Mouse (Mus musculus) fibroblast of lung, adult 2 months (primary cell): ENCODE results near the gene Otulin.

Experiments
- DNase-seq: peaks from one replicate; pipeline ENCODE4 v3.0.0-alpha.2; 2011; ENCODE audit warnings: low read depth

Gene Otulin

DNA sequence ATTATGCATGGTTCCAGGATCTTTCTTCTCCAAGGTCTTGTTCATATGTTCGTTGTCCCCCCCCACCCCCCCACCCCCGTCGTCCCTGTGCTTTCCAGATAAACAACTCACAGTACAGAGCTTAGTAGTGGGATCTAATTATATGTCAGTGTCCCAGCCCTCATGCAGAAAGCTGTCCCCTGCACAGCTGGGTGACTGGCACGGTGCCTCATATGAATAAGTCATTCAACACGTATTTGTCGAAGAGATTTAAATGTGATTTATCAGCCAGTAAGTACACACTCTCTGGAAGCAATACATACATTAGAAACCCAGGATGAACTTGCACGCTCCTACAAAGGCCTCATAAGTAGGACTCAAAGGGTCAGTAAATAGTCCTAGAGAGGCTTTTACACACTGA is 80.6 kb downstream of the Otulin start:
- DNase-seq: no peak

DNA sequence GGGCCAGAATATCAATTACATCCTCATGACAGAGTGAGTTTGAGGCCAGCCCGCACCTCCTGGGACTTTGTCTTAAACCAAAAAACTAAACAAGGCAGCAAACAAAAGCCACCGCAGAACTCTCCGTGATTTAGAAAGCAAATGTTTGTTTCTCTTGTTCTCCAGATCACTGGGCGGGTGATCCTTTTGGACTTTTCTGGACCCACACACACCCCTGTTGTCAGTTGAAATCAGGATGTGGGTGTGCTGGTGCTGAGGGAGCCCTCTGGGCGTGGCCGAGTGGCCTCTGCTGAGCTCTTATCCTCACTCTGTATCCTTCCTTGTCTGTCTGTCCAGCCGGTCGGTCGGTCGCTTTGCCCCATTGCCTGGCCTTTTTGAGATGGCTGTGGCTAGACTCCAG is 81.4 kb downstream of the Otulin start:
- DNase-seq: no peak

DNA sequence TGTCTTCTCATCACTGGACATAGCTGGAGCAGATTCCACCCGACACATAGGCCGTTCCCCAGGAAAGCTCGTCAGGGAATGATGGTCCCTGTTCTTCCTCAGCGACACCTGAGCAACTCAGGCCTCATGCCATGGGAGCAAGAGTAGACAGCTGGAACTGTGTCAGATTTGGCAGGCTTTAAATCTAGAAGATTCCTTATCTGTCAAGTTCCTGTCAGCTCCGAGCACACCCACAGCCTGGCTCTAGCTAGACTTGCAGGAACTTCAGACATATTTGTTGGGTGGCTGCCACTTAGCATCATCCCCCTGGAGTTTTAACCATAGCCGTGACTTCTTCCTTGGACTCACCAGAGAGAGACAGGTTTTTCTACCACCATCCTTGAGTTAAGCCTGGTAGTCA is 82.4 kb downstream of the Otulin start:
- DNase-seq: no peak

GRCm38 (mm10) chr15:27545203-27545602 is 85.3 kb downstream of the Otulin start:
- DNase-seq: no peak

DNA sequence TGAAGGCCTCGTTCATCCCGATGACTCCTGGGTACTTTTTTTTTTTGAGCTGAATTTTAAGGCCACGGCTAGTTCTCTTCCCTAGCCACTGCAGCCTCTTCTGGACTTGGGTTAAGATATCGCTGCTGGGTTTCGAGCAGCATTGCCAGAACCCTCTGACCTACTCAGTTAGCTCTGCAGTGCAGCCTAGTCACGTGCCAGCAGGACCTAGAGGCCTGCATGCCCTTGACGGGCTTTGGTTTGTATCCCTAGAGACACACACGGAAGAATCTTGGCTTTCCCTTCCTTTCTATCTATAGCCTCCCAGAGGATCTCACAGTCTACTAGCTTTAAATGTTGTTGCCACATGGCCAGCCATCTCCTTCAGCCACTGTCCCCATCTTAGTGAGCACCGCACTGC is 90.7 kb downstream of the Otulin start:
- no peak for DNase-seq

DNA sequence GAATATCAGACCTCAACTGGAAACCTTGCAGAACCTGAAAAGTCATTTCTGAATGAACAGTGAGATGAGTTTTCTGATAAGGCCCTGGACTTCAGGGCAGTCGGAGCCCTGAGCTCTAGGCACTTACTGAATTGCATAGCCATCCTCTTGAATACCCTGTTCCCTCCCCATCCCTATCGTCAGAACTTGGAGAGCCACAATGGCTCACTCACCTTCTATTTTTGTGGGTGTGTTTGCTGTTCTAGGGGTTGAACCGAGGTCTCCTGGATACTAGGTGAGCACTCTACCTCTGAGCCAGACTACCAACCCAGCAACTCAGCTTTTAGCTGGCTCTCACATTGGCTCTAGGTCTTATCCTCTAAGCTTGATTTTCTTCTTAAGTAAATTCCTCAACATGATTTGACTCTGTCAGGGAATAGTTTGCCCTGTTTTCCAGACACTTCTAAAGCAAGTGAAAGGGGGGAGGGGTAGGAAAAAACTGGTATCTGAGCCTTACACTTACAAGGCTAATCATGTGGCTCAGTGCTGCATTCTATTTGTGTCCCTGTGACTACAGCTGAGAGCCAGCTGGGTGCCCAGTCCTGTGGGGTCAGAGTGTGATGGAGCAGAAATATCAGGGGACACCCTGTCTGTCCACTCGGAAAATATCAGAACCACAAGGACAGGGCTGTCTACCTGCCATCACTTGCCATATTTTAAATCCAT is 92.8 kb downstream of the Otulin start:
- no peak for DNase-seq

- no peak for DNase-seq
Observed at GRCm38 (mm10) chr15:27536771-27537170, 93.7 kb downstream of the Otulin start.

DNA sequence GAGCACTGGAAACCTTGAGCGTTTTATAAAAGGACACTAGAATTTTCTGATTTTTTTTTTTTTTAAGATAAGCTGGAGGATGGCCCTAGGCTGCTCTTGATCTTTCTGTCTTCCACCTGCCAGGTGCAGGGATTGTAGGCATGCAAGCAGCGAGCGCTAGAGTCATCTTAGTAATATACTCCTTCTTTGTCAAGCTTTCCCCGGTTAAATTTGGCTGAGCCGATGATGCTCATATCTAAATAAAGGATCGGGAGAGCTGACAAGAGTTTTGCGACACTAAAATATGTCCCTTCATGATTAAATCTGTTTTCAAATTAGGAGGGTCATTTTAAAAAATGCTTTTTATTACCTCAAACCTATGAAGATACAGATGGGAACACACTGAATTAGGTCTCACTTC is 94.3 kb downstream of the Otulin start:
- DNase-seq: no peak

DNA sequence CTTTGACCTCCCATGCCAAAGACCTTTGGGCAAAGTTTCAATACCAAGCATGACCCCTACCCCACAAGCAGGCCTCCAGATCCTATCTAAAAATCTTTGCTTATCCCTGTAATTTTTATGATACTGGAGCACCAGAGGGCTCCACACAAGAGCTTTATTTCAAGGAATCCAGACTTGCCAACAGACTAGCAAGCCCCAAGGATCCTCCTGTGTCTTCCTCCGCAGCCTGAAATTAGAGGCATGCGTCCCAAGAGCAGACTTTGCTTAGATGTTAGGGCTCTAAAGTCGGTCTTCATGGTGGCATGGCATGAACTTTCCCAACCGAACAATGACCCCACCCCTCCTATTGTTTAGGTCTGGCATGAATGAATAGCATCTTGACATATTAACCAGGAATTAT is 94.8 kb downstream of the Otulin start:
- DNase-seq: no peak

- DNase-seq: no peak
Observed at GRCm38 (mm10) chr15:27533036-27533435, 97.5 kb downstream of the Otulin start.

GRCm38 (mm10) chr15:27530023-27530422 is 100.5 kb downstream of the Otulin start:
- DNase-seq: no peak

GRCm38 (mm10) chr15:27528896-27529295 is 101.6 kb downstream of the Otulin start:
- no peak for DNase-seq

DNA sequence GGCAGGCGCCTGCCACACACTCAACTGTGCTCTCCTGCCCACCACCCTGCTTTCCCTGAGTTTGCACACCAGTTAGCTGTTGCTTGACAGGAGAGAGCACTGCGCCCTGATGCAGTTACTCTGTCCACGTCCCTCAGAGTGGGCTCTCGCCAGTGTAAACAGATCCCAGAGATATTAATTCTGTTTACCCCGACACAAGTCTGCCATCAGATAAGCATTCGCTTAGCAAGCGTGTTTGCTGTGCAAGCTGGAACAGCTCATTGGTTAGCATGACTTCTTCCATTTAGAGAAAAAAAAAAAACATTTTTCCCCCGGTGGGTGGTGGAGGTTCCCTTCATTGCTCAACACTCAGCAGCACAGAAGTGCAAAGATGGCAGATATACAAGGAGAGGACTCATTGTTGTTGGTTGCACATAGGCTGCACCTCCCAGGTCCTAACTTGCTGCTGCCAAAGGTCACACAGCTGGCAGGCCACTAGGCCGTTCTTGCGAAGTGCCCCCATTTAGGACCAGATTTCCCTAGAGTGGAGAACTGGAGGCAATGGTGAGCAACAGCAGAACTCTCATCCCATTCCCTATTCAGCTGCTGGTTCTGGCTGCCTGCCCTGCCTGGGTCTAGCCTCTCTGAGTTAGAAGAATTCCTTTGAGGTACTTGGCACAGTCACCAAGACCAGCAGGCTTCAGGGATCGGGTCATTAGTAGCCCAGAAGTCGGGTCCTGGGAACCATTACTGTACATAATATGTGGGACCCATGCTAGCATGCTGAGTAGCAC is 105.1 kb downstream of the Otulin start:
- DNase-seq: no peak

GRCm38 (mm10) chr15:27519857-27520256 is 110.6 kb downstream of the Otulin start:
- DNase-seq: no peak

- no peak for DNase-seq
Observed at GRCm38 (mm10) chr15:27518026-27518425, 112.5 kb downstream of the Otulin start.

GRCm38 (mm10) chr15:27516927-27517326 is 113.6 kb downstream of the Otulin start:
- no peak for DNase-seq

GRCm38 (mm10) chr15:27508982-27509381 is 121.5 kb downstream of the Otulin start:
- no peak for DNase-seq

GRCm38 (mm10) chr15:27508169-27508568 is 122.3 kb downstream of the Otulin start:
- DNase-seq: no peak

GRCm38 (mm10) chr15:27506893-27507596 is 123.4 kb downstream of the Otulin start:
- DNase-seq: no peak

- DNase-seq: no peak
Observed at GRCm38 (mm10) chr15:27506127-27506886, 124.2 kb downstream of the Otulin start.

- DNase-seq: no peak
Observed at GRCm38 (mm10) chr15:27503801-27504730, 126.4 kb downstream of the Otulin start.
